Comparison of ENCODE assay signal across 28 mouse cellular contexts in genomic region chr9:48047846-48048245, GRCm38 (mm10).
DNase-seq lines count a peak whose midpoint lies in the region; ATAC-seq and TF ChIP-seq lines count a peak whose summit lies in the region.
"Had no signal": no experiment of that assay in that cellular context is flagged by ENCODE, and none has a peak within 500 bp of the region (broad histone marks: within the 10 kb centered on the region; RNA-seq: fewer than 3 reads in every experiment).

No protein-coding gene starts in this region.

- no peak overlapping the region for H3K4me3 ChIP-seq in forebrain, postnatal 0 days (ENCODE audit: low read depth, low read length)
- H3K4me3 ChIP-seq in forebrain, embryonic 16.5 days (replicated peaks; ENCODE audit: low read length) = no peak overlapping the region
- no peak overlapping the region for H3K4me3 ChIP-seq in layer of hippocampus, adult 2 months
- H3K4me3 ChIP-seq in hindbrain, embryonic 12.5 days = no peak overlapping the region
- H3K4me3 ChIP-seq: embryonic facial prominence, embryonic 12.5 days; forebrain, embryonic 13.5 days; heart, adult 2 months; heart, embryonic 13.5 days; limb, embryonic 10.5 days; liver, embryonic 15.5 days; lung, embryonic 15.5 days had no signal

- WGBS in forebrain, postnatal 0 days = 35% methylated on average over 4 of the region's 4 CpGs
- WGBS in forebrain, embryonic 16.5 days = 42% methylated on average over 4 of the region's 4 CpGs
- WGBS in hindbrain, embryonic 12.5 days = 83% methylated on average over 4 of the region's 4 CpGs

- no peak overlapping the region for H3K4me2 ChIP-seq in forebrain, postnatal 0 days (ENCODE audit: low read depth)
- H3K4me2 ChIP-seq in forebrain, embryonic 16.5 days (ENCODE audit: low read length) = no peak overlapping the region
- H3K4me2 ChIP-seq in hindbrain, embryonic 12.5 days (replicated peaks) = no peak overlapping the region
- H3K4me2 ChIP-seq: embryonic facial prominence, embryonic 12.5 days; forebrain, embryonic 13.5 days; heart, embryonic 13.5 days; liver, embryonic 15.5 days; lung, embryonic 15.5 days had no signal

- no peak for TF ChIP-seq CTCF in forebrain, postnatal 0 days (IDR thresholded peaks at IDR 0.05; ENCODE audit: low read depth)
- no peak for TF ChIP-seq CTCF in layer of hippocampus, adult 2 months (conservative IDR thresholded peaks at IDR 0.05)

- H3K9me3 ChIP-seq in forebrain, postnatal 0 days (ENCODE audit: low read length) = no peaks in the 10 kb centered on the region
- no peaks in the 10 kb centered on the region for H3K9me3 ChIP-seq in forebrain, embryonic 16.5 days (ENCODE audit: control insufficient read depth, low read length)
- no peaks in the 10 kb centered on the region for H3K9me3 ChIP-seq in hindbrain, embryonic 12.5 days (replicated peaks)
- H3K9me3 ChIP-seq: embryonic facial prominence, embryonic 12.5 days; forebrain, embryonic 13.5 days; heart, embryonic 13.5 days; limb, embryonic 10.5 days; liver, embryonic 15.5 days; lung, embryonic 15.5 days had no signal

- peak; percentile 38 for DNase-seq in forebrain, postnatal 0 days
- DNase-seq in retina, postnatal 1 day = peak; percentile 22
- no peak for DNase-seq in retina, embryonic 14.5 days (ENCODE audit: low spot score)
- peak in 1 of 2 experiments; percentile 83 for DNase-seq in layer of hippocampus, adult 2 months (ENCODE audit: low spot score in 2 of 2)
- no peak for DNase-seq in lung, postnatal 36 days
- DNase-seq: adrenal gland, postnatal 25 days; cerebellum, adult 11-12 months; cerebellum, postnatal 10 days; gastrocnemius, postnatal 36 days; heart, adult 2 months; heart, postnatal 14 days; kidney, postnatal 25 days; liver; lung, postnatal 4 days; right cerebral cortex, postnatal 14 days; thymus, adult 18-20 months; thymus, postnatal 4 days had no signal

- ATAC-seq in forebrain, postnatal 0 days = no peak; the same call in none of the 2 replicates
- ATAC-seq in forebrain, embryonic 16.5 days = no peak
- ATAC-seq in hindbrain, embryonic 12.5 days (ENCODE audit: low FRiP score) = no peak
- ATAC-seq: CD4-positive, CD25-positive, alpha-beta regulatory T cell, adult 4 months; forebrain, embryonic 13.5 days; intestine, postnatal 0 days; midbrain, embryonic 16.5 days had no signal

- no peaks in the 10 kb centered on the region for H3K27me3 ChIP-seq in forebrain, postnatal 0 days (ENCODE audit: insufficient read depth, low read length)
- no peaks in the 10 kb centered on the region for H3K27me3 ChIP-seq in forebrain, embryonic 16.5 days (replicated peaks; ENCODE audit: control insufficient read depth, insufficient read depth, low read length)
- no peaks in the 10 kb centered on the region for H3K27me3 ChIP-seq in hindbrain, embryonic 12.5 days
- H3K27me3 ChIP-seq: embryonic facial prominence, embryonic 12.5 days; forebrain, embryonic 13.5 days; heart, embryonic 13.5 days; liver, embryonic 15.5 days; lung, embryonic 15.5 days had no signal

- no peaks in the 10 kb centered on the region for H3K4me1 ChIP-seq in forebrain, postnatal 0 days (ENCODE audit: insufficient read depth)
- H3K4me1 ChIP-seq in forebrain, embryonic 16.5 days (replicated peaks; ENCODE audit: control insufficient read depth, insufficient read depth, low read length) = no peaks in the 10 kb centered on the region
- no peaks in the 10 kb centered on the region for H3K4me1 ChIP-seq in hindbrain, embryonic 12.5 days
- H3K4me1 ChIP-seq: embryonic facial prominence, embryonic 12.5 days; heart, embryonic 13.5 days; limb, embryonic 10.5 days; liver, embryonic 15.5 days; lung, embryonic 15.5 days had no signal

- no peak overlapping the region for H3K9ac ChIP-seq in forebrain, postnatal 0 days
- no peak overlapping the region for H3K9ac ChIP-seq in forebrain, embryonic 16.5 days (replicated peaks; ENCODE audit: low read depth, low read length)
- no peak overlapping the region for H3K9ac ChIP-seq in hindbrain, embryonic 12.5 days
- H3K9ac ChIP-seq: embryonic facial prominence, embryonic 12.5 days; forebrain, embryonic 13.5 days; heart, embryonic 13.5 days; liver, embryonic 15.5 days; lung, embryonic 15.5 days had no signal

- no peaks in the 10 kb centered on the region for H3K36me3 ChIP-seq in forebrain, postnatal 0 days (ENCODE audit: insufficient read depth)
- H3K36me3 ChIP-seq in forebrain, embryonic 16.5 days (ENCODE audit: control insufficient read depth, insufficient read depth) = no peaks in the 10 kb centered on the region
- no peaks in the 10 kb centered on the region for H3K36me3 ChIP-seq in hindbrain, embryonic 12.5 days
- H3K36me3 ChIP-seq: embryonic facial prominence, embryonic 12.5 days; heart, embryonic 13.5 days; limb, embryonic 10.5 days; liver, embryonic 15.5 days; lung, embryonic 15.5 days had no signal

- H3K27ac ChIP-seq in forebrain, postnatal 0 days (ENCODE audit: low read depth, low read length) = no peak overlapping the region
- H3K27ac ChIP-seq in forebrain, embryonic 16.5 days (ENCODE audit: low read length) = no peak overlapping the region
- peak overlapping the region; percentile 56; the same call in 1 of the 2 replicates for H3K27ac ChIP-seq in layer of hippocampus, adult 2 months
- no peak overlapping the region for H3K27ac ChIP-seq in hindbrain, embryonic 12.5 days
- H3K27ac ChIP-seq: embryonic facial prominence, embryonic 12.5 days; forebrain, embryonic 13.5 days; heart, adult 2 months; heart, embryonic 13.5 days; limb, embryonic 10.5 days; liver, embryonic 15.5 days; lung, embryonic 15.5 days had no signal

Comparison
In these comparisons a context has a peak if more than half of its experiments do, and no peak if none do; other contexts are left out.
1. DNase-seq: peak in forebrain, postnatal 0 days (single experiment) and retina, postnatal 1 day (single experiment); none in retina, embryonic 14.5 days (single experiment) and lung, postnatal 36 days (single experiment).